Mouse (Mus musculus) cerebral cortex, adult 2 months (tissue): ENCODE data around the gene Psmb6.

Experiments
- WGBS: fragments of 180-500 bp; shearing (Covaris S2); methylation state at CpG from one replicate; pipeline ENCODE4 v1.1.7; 2018; 5-methylcytosine and 5-hydroxymethylcytosine counted together

The Psmb6 gene

GRCm38 (mm10) chr11:70523306-70523989, 1.7 kb upstream of the Psmb6 start:
- 88% methylated on average over 8 of the region's 8 CpGs for WGBS

GRCm38 (mm10) chr11:70524782-70525181, 385 bp upstream of the Psmb6 start:
- 3% methylated on average over 8 of the region's 8 CpGs for WGBS

- WGBS: under 1% methylated on average over 12 of the region's 12 CpGs
Measured at GRCm38 (mm10) chr11:70525726-70526125, 559 bp downstream of the Psmb6 start.

- 86% methylated on average over 12 of the region's 12 CpGs for WGBS
Measured at GRCm38 (mm10) chr11:70526211-70526610, 1.0 kb downstream of the Psmb6 start.

GRCm38 (mm10) chr11:70528610-70529009, 3.4 kb downstream of the Psmb6 start:
- 83% methylated on average over 7 of the region's 7 CpGs for WGBS

GRCm38 (mm10) chr11:70531065-70531464, 5.9 kb downstream of the Psmb6 start:
- 79% methylated on average over 2 of the region's 2 CpGs for WGBS

- WGBS: 83% methylated on average over 6 of the region's 6 CpGs
Measured at GRCm38 (mm10) chr11:70532839-70533238, 7.7 kb downstream of the Psmb6 start, which contains the start of gene Gm40193. TSS of gene Gm40193 (minus strand) at chr11:70532939.

- 9% methylated on average over 9 of the region's 9 CpGs for WGBS
Measured at GRCm38 (mm10) chr11:70539423-70539822, 14.3 kb downstream of the Psmb6 start.

- WGBS: under 1% methylated on average over 64 of the region's 65 CpGs
Measured at GRCm38 (mm10) chr11:70539877-70540587, 14.9 kb downstream of the Psmb6 start, which contains the start of gene Pld2. TSS of gene Pld2 (plus strand) at chr11:70540064.

- 92% methylated on average over 7 of the region's 7 CpGs for WGBS
Measured at GRCm38 (mm10) chr11:70540928-70541327, 15.8 kb downstream of the Psmb6 start.

GRCm38 (mm10) chr11:70541415-70541814, 16.2 kb downstream of the Psmb6 start:
- 68% methylated on average over 5 of the region's 5 CpGs for WGBS

GRCm38 (mm10) chr11:70544496-70544895, 19.3 kb downstream of the Psmb6 start:
- WGBS: 77% methylated on average over 7 of the region's 7 CpGs

- WGBS: 90% methylated on average over 8 of the region's 8 CpGs
Measured at GRCm38 (mm10) chr11:70551526-70551925, 26.4 kb downstream of the Psmb6 start.

- WGBS: 64% methylated on average over 7 of the region's 7 CpGs
Measured at GRCm38 (mm10) chr11:70553940-70554339, 28.8 kb downstream of the Psmb6 start.

GRCm38 (mm10) chr11:70557545-70557944, 32.4 kb downstream of the Psmb6 start:
- WGBS: 95% methylated on average over 9 of the region's 9 CpGs

- 0% methylated on average over 2 of the region's 2 CpGs for WGBS
Measured at GRCm38 (mm10) chr11:70561937-70562286, 36.7 kb downstream of the Psmb6 start.

- under 1% methylated on average over 56 of the region's 57 CpGs for WGBS
Measured at GRCm38 (mm10) chr11:70562287-70562994, 37.3 kb downstream of the Psmb6 start, which contains the start of gene Mink1. TSS of gene Mink1 (plus strand) at chr11:70562881.

- under 1% methylated on average over 31 of the region's 31 CpGs for WGBS
Measured at GRCm38 (mm10) chr11:70562995-70563469, 37.9 kb downstream of the Psmb6 start.

GRCm38 (mm10) chr11:70563470-70564275, 38.5 kb downstream of the Psmb6 start:
- WGBS: 2% methylated on average over 25 of the region's 25 CpGs

- 23% methylated on average over 4 of the region's 4 CpGs for WGBS
Measured at GRCm38 (mm10) chr11:70564276-70564873, 39.2 kb downstream of the Psmb6 start.

GRCm38 (mm10) chr11:70566586-70566985, 41.4 kb downstream of the Psmb6 start:
- WGBS: 34% methylated on average over 7 of the region's 7 CpGs
